Mouse (Mus musculus) central nervous system, embryonic 14 days (tissue): ENCODE results near the gene Dnajc13. TPM values are rescaled to one million over a fixed set of nuclear protein-coding genes. Genes with fewer than 3 reads are reported as not detected.

Experiments used
- polyA plus RNA-seq: library from polyadenylated mRNA; depleted of rRNA; stranded (reverse); fragments of >200 nt; gene quantifications from 2 replicates; pipeline ENCODE4 v1.2.3, GENCODE M21; 2012; rRNA removed

The Dnajc13 gene
- 76.7 and 77.1 TPM in 2 replicates for polyA plus RNA-seq

DNA sequence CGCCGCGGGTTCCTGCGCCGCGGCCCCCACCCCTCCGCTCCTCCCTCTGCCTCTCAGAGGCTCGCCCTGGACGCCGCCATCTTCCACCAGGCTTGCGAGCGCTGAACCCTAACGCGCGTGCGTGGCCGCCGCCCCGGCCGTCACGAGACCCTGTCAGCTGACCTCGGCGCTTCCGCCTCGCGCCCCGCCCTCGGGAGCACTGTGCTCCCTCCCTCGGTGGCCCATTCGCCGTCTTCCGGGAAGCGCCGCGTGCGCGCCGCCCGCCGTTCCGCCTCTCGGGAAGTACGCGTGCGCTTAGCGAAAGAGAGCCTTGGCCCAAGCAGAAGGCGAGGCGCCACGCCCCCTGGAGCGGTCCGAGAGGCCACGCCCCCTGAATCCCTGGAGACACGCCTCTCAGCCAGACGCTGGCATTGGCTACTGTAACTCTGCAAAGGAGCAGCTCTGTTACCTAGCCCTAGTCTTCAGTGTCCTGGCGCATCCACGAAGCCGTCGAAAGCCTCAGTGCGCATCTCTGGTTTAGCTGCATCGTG lies at the start of gene Dnajc13:
Gene Dnajc13 (minus strand): TSS at position 108 of the 530 bp plus-strand sequence.

DNA sequence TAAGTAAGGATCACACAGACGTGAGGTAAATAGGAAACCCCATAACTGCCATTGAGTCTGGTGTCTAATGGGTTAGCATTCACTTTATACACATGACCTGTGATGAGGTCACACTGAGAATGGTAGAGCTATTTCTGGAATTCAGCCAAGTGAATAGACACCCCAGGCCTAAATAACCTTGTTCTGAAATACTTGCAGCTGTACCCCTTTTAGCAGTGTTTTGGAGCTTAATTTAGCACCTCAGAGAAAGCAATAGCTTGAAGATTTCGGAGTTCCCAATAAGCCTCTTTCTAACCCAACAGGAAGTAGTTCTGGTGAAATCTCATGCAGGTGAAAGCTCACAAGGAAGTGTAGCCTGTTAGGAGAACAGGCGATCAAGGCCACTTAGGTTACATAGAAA lies 135.9 kb downstream of the Dnajc13 start, which contains the start of gene Ackr4:
Gene Ackr4 (minus strand): TSS at position 101 of the 400 bp plus-strand sequence.

Other genes starting within 250 kb of the Dnajc13 start
- gene Gm28305, start 222.3 kb downstream of the Dnajc13 start, polyA plus RNA-seq: not detected in 2 replicates
- 77.7 and 78.8 TPM in 2 replicates for gene Uba5, start 199.8 kb downstream of the Dnajc13 start, polyA plus RNA-seq
- gene Acad11, start 199.6 kb downstream of the Dnajc13 start, polyA plus RNA-seq: 8.4 and 9.6 TPM in 2 replicates
- 0.32 and 0.78 TPM in 2 replicates for gene Ackr4, start 136.0 kb downstream of the Dnajc13 start, polyA plus RNA-seq
- gene Acpp, start 74.8 kb upstream of the Dnajc13 start, polyA plus RNA-seq: 0.20 and 0.68 TPM in 2 replicates